Mouse (Mus musculus): ENCODE data around the gene Rubcnl. TPM values are rescaled to one million over a fixed set of nuclear protein-coding genes. Genes with fewer than 3 reads are reported as not detected.

Gene Rubcnl
- polyA plus RNA-seq, 1 experiment: 19.3 TPM

GRCm38 (mm10) chr14:75035431-75035830 lies 19.6 kb downstream of the Rubcnl start:
- TF ChIP-seq CTCF (IDR thresholded peaks at IDR 0.05; ENCODE audit: extremely low read depth, insufficient read depth, insufficient read length, insufficient replicate concordance) (no peak), POLR2A (IDR thresholded peaks at IDR 0.05; ENCODE audit: low read depth, low read length) (no peak)
- DNase-seq (ENCODE audit: low read depth in 1 of 2, low spot score in 2 of 2): no peak
- H3K4me1 ChIP-seq (ENCODE audit: control insufficient read depth, insufficient read depth, insufficient read length): peaks cover 17% of the 10 kb centered on the region
- peaks cover 34% of the 10 kb centered on the region for H3K36me3 ChIP-seq (ENCODE audit: control insufficient read depth, insufficient read depth, low read length)
- H3K4me3 ChIP-seq (ENCODE audit: extremely low read depth, insufficient read depth, insufficient read length): no peak overlapping the region
- no peak overlapping the region for H3K27ac ChIP-seq (ENCODE audit: insufficient read depth, low read length)
- 88% methylated on average over 11 of the region's 11 CpGs for WGBS
- H3K27me3 ChIP-seq (ENCODE audit: control insufficient read depth, insufficient read depth, low read length): no peaks in the 10 kb centered on the region

- no peak for DNase-seq (ENCODE audit: low read depth in 1 of 2, low spot score in 2 of 2)
- no peak overlapping the region for H3K27ac ChIP-seq (ENCODE audit: insufficient read depth, low read length)
- peaks cover 38% of the 10 kb centered on the region for H3K36me3 ChIP-seq (ENCODE audit: control insufficient read depth, insufficient read depth, low read length)
- H3K27me3 ChIP-seq (ENCODE audit: control insufficient read depth, insufficient read depth, low read length): no peaks in the 10 kb centered on the region
- TF ChIP-seq CTCF (IDR thresholded peaks at IDR 0.05; ENCODE audit: extremely low read depth, insufficient read depth, insufficient read length, insufficient replicate concordance) (no peak), POLR2A (IDR thresholded peaks at IDR 0.05; ENCODE audit: low read depth, low read length) (no peak)
- WGBS: 51% methylated on average over 7 of the region's 7 CpGs
- no peak overlapping the region for H3K4me3 ChIP-seq (ENCODE audit: extremely low read depth, insufficient read depth, insufficient read length)
- no peaks in the 10 kb centered on the region for H3K4me1 ChIP-seq (ENCODE audit: control insufficient read depth, insufficient read depth, insufficient read length)
These were observed 29.4 kb downstream of the Rubcnl start for GRCm38 (mm10) chr14:75045184-75045583.

GRCm38 (mm10) chr14:75052451-75052850 lies 36.6 kb downstream of the Rubcnl start:
- Histone ChIP-seq H3K4me1 (ENCODE audit: control insufficient read depth, insufficient read depth, insufficient read length) (peaks cover 19% of the 10 kb centered on the region; the same call in 1 of the 2 replicates), H3K36me3 (ENCODE audit: control insufficient read depth, insufficient read depth, low read length) (peaks cover 29% of the 10 kb centered on the region), H3K27ac (ENCODE audit: insufficient read depth, low read length) (no peak overlapping the region), H3K27me3 (ENCODE audit: control insufficient read depth, insufficient read depth, low read length) (no peaks in the 10 kb centered on the region), H3K4me3 (ENCODE audit: extremely low read depth, insufficient read depth, insufficient read length) (no peak overlapping the region)
- DNase-seq (ENCODE audit: low read depth in 1 of 2, low spot score in 2 of 2): no peak
- 51% methylated on average over 8 of the region's 8 CpGs for WGBS
- no peak for TF ChIP-seq CTCF (IDR thresholded peaks at IDR 0.05; ENCODE audit: extremely low read depth, insufficient read depth, insufficient read length, insufficient replicate concordance)
- no peak for TF ChIP-seq POLR2A (IDR thresholded peaks at IDR 0.05; ENCODE audit: low read depth, low read length)

GRCm38 (mm10) chr14:75054455-75055343 lies 38.9 kb downstream of the Rubcnl start:
- Histone ChIP-seq H3K36me3 (ENCODE audit: control insufficient read depth, insufficient read depth, low read length) (peaks cover 14% of the 10 kb centered on the region), H3K27ac (ENCODE audit: insufficient read depth, low read length) (no peak overlapping the region), H3K27me3 (ENCODE audit: control insufficient read depth, insufficient read depth, low read length) (no peaks in the 10 kb centered on the region), H3K4me1 (ENCODE audit: control insufficient read depth, insufficient read depth, insufficient read length) (peaks cover 19% of the 10 kb centered on the region; the same call in 1 of the 2 replicates), H3K4me3 (ENCODE audit: extremely low read depth, insufficient read depth, insufficient read length) (no peak overlapping the region)
- TF ChIP-seq CTCF (IDR thresholded peaks at IDR 0.05; ENCODE audit: extremely low read depth, insufficient read depth, insufficient read length, insufficient replicate concordance) (no peak), POLR2A (IDR thresholded peaks at IDR 0.05; ENCODE audit: low read depth, low read length) (no peak)
- 86% methylated on average over 14 of the region's 14 CpGs for WGBS
- DNase-seq (ENCODE audit: low read depth in 1 of 2, low spot score in 2 of 2): no peak

GRCm38 (mm10) chr14:75056861-75057431 lies 41.1 kb downstream of the Rubcnl start:
- no peaks in the 10 kb centered on the region for H3K27me3 ChIP-seq (ENCODE audit: control insufficient read depth, insufficient read depth, low read length)
- 18% methylated on average over 9 of the region's 9 CpGs for WGBS
- H3K4me3 ChIP-seq (ENCODE audit: extremely low read depth, insufficient read depth, insufficient read length): no peak overlapping the region
- H3K4me1 ChIP-seq (ENCODE audit: control insufficient read depth, insufficient read depth, insufficient read length): peaks cover 19% of the 10 kb centered on the region; the same call in 1 of the 2 replicates
- TF ChIP-seq CTCF (IDR thresholded peaks at IDR 0.05; ENCODE audit: extremely low read depth, insufficient read depth, insufficient read length, insufficient replicate concordance): no peak
- TF ChIP-seq POLR2A (IDR thresholded peaks at IDR 0.05; ENCODE audit: low read depth, low read length): no peak
- H3K36me3 ChIP-seq (ENCODE audit: control insufficient read depth, insufficient read depth, low read length): peaks cover 7% of the 10 kb centered on the region
- peak overlapping the region; percentile 70 for H3K27ac ChIP-seq (ENCODE audit: insufficient read depth, low read length)
- DNase-seq (ENCODE audit: low read depth in 1 of 2, low spot score in 2 of 2): peak in 1 of 2 experiments; percentile 56

GRCm38 (mm10) chr14:75060562-75060961 lies 44.7 kb downstream of the Rubcnl start:
- WGBS: 29% methylated on average over 8 of the region's 8 CpGs
- Histone ChIP-seq H3K4me1 (ENCODE audit: control insufficient read depth, insufficient read depth, insufficient read length) (peaks cover 15% of the 10 kb centered on the region; the same call in 1 of the 2 replicates), H3K27me3 (ENCODE audit: control insufficient read depth, insufficient read depth, low read length) (no peaks in the 10 kb centered on the region), H3K36me3 (ENCODE audit: control insufficient read depth, insufficient read depth, low read length) (0 out of 2 replicates have a peak, but pooled peaks cover 1% of the 10 kb centered on the region), H3K27ac (ENCODE audit: insufficient read depth, low read length) (no peak overlapping the region), H3K4me3 (ENCODE audit: extremely low read depth, insufficient read depth, insufficient read length) (no peak overlapping the region)
- TF ChIP-seq CTCF (IDR thresholded peaks at IDR 0.05; ENCODE audit: extremely low read depth, insufficient read depth, insufficient read length, insufficient replicate concordance): peak; percentile 45; the same call in 1 of the 2 replicates
- no peak for TF ChIP-seq POLR2A (IDR thresholded peaks at IDR 0.05; ENCODE audit: low read depth, low read length)
- DNase-seq (ENCODE audit: low read depth in 1 of 2, low spot score in 2 of 2): peak in 1 of 2 experiments; percentile 31
